Mouse (Mus musculus) stomach, postnatal 0 days (tissue): ENCODE measurements around the gene Abhd15.

Experiments
- CTCF ChIP-seq: IDR thresholded peaks from 2 replicates; pipeline ENCODE4 v1.5.1; 2016; ENCODE audit warnings: antibody characterized with exemption, low read depth, mild to moderate bottlenecking, moderate library complexity
- EP300 ChIP-seq: optimal IDR thresholded peaks from 2 replicates; pipeline ENCODE3; 2016; ENCODE audit warnings: antibody characterized with exemption

DNA sequence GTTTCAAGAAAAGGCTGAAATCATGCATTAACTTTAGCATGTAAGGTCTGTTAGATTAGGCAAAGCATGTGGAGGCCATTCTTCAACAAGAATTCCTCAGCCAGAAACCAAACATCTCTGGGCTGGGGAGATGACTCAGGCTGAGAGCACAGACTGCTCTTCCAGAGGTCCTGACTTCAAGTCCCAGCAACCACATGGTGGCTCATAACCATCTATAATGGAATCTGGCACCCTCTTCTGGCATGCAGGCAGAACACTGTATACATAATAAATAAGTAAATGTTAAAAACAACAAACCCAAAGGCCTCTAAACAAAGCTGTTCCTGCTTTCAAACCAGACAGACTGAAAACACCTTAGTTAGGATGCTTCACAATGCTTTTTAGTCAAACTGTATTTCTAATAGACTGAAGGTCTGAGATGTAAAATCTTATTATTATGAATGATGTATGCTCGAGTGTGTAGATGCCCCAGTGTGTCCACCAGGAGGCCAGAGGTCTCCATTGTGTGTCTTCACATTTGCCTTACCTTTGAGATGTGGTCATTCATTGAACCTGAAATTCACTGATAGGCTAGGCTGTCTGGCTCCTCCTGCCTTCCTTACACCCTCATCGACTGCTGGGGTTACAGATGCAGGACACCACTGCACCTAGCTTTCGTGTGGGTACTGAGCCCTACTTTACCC, 11.0 kb downstream of the Abhd15 start:
- TF ChIP-seq CTCF (no peak), EP300 (no peak)
